Mouse (Mus musculus) frontal cortex, adult 2 months (tissue): ENCODE data around the gene Ncor2. TPM values are rescaled to one million over a fixed set of nuclear protein-coding genes. Genes with fewer than 3 reads are reported as not detected.
A peak's percentile ranks its signal among the peaks of the same experiment; 100 is the strongest.

ENCODE experiments used
- DNase-seq, 2 experiments: peaks; one replicate each; pipeline ENCODE4 v3.0.0; 2022; ENCODE audit warnings: low spot score in 1 of 2; ENCODE audit errors: extremely low spot score in 1 of 2
- polyA plus RNA-seq: library from polyadenylated mRNA; depleted of rRNA; stranded (reverse); fragments of >200 nt; gene quantifications from 2 replicates; pipeline ENCODE4 v1.2.3, GENCODE M21; 2012

Ncor2 gene
- polyA plus RNA-seq, 1 experiment: 115 TPM

DNA sequence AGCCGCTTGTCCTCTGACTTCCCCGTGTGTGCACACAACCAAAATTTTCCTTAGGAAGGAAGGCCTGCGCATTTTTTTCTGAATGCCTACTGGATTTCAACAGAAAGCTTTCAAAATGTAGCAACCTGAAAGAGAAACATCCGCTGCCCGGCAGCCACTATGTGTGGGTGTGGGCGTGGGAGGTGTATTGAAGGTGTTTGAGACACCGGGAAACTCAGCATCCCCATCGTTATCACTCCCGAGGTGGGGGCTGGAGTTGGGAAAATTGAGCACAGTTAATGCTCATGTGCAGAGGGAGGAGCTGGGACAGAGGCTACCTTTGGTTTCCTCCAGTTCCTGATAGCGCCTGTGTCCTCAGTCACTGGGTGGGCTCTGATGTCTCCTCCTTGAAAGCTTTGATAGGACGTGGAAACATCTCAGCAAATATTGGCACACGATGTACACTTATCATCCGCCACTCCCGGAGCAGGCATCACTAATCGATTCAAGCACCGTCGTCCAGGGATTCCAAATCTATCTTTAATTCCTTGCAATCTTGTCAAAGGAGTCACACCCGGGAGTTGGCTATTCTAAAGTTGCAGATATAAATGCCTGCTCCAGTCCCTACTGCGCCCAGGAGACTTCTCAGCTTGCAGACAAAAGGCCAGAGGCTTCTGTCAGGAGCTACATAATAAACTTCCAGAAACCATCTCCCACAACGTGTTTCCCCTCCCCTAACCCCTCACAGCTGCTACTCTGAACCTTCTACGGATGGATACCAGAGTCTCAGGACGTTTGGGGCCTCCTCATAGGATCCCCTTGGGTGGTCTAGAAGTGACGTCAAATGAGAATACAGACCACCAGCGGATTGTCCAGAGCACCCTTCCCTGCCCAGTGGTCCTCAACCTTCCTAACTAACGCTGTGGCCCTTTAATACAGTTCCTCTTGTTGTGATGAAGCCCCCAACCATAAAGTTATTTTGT, 14.7 kb upstream of the Ncor2 start:
- DNase-seq: peak in 1 of 2 experiments; percentile 74

DNA sequence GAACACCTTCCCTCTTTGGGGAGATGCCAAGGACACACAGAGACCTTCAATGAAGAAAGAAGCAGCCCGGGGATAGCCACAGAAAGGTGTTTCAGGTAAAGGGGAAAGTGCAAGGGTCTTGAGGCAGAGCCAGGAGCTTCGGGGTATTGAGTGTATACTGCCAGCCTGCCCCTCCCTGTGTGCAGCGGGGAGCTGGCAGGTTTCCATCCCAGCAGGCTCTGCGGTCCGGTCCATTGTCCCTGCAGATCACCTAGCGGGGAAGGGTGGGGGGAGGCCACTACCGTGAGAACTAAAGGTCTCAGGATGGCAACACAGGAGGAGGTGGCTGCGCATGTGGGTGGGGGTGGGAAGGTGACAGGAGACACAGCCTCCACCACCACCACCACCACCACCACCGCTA, 12.6 kb upstream of the Ncor2 start:
- DNase-seq: no peak

DNA sequence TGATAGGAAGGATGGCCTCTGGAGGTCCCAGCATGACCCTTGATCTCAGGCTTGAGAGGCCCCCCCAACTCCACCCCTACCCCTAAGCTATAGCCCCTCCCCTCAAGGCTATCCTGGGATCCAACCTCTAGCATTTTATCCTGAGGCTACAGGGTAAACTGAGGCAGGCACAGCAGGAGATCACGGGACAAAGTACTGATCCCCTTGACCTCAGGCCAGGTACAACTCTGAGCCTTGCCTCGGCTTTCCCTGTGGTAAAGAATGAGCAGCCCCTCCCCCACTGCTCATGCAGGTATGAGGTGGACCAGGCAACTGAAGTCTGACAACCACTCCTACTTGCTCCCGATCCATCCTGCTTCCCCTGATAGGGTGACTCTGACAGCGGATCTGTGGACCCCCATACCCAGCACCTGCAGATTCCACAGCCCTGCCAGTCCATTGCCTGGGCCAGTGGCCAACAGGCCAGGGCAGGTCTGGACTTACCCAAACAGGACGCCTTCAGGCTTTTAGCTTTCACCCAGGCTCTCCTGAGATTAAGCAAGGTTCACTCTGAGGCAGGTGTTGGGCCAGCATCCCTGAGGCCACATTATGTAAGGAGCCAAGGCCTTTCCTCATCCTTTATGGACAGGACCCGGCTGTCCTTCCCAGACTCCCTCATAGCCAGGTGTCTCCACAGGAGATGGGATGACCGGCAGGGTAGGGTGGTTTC, 11.2 kb upstream of the Ncor2 start:
- no peak for DNase-seq

DNA sequence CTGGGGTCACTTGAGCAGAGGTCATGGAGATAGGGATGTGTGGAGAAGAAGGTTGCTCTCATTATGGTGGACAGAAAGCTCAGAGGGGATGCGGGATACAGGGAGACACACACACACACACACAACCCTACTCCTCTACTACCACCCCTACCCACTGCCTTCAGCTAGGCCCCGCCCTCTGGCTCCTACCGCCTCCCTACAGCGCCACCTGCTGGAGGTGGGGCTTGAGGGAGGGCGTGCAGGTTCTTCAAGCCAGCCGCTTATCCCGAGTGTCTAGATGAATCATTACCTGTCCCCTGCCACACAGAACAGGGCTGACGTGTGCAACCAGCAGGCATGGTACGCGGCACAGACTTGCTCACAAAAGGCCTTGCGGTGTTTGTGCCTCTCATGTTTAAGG, 10.6 kb upstream of the Ncor2 start:
- peak in 1 of 2 experiments; percentile 81 for DNase-seq

DNA sequence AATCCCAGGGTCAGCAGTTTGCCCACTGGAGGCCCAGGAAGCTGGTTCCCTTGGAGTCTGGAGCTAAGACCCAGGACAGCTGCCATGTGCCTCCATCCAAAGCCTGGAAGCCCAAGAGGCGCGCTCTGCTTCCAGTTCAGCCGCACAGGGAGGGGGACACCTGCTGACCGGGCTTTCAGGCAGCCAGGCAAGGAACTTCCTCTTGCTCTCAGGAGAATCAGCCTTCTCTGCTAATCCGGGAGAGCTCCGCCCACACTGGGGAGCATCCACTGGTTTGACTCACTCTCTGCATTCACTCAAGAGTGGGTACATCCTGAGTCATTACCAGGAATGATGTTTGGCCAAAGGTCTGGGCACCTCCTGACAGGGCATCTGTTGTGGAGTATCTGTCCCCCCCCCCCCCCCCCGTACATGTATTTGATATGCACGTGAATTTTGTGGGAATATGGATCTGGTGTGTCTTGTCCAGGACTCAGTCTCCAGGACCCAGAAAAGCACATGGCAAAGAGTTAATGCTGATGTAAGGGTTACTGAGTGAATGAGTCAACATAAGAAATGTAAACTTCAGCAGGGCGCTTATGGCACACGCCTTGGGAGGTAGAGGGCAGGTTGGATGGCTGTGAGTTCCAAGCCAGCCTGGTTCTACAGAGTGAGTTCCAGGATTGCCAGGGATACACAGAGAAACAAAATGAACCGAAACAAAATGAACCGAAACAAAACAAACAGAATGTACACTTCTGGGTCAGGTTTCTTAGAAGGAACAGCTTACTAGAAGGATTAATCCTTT, 10.0 kb upstream of the Ncor2 start:
- DNase-seq: peak in 1 of 2 experiments; percentile 73

DNA sequence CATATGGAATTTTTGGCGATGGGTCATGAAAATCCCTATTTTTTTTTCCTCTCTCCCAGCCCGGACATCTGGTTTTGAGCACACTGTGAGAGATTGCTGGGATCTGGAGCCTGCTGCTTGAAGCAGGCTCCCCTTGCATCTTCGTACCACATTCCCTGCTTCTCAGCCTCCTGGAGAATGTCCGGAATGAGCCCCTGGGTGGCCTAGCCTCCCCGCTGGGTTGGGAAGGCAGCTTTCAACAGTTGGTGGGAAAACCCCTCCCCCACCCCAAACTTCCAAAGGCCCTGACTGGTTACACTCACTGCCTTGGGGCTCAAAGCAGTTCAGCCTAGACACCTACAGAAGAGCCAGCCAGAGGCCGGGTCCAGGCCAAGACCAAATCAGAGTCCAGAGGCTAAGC, 5.8 kb upstream of the Ncor2 start:
- DNase-seq: no peak

DNA sequence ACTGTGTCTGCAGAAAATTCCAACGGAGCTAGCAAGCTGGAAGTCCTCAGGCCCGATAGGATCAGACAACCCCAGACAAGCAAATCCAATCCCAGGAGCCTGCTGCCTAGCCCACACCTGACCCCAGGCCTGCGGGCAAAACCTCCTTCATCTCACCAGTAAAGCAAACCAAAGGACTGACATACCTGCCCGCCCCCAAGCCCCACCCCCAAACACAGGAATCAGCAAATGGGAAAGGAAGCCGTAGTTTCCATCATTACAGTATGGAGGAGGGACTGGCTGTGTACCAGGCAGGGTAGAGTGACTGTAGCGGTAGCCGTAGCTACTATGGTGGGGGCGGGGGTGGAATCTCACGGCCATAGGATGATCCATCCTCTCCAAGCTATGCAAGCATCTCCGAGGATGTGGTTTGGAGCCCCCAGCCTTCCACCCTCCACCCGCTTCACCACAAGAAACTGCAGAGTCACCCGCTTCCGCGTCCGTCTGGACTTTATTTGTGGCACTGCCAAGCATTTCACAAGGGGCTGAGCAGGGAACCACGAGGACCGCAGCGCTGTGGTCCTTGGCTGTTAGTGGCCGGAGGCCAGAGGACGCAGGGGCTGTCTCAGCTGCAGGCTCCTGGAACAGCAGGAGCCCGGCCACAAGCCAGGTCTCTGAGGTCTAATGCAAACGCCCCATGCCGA, 4.4 kb upstream of the Ncor2 start:
- peak in 1 of 2 experiments; percentile 57 for DNase-seq

DNA sequence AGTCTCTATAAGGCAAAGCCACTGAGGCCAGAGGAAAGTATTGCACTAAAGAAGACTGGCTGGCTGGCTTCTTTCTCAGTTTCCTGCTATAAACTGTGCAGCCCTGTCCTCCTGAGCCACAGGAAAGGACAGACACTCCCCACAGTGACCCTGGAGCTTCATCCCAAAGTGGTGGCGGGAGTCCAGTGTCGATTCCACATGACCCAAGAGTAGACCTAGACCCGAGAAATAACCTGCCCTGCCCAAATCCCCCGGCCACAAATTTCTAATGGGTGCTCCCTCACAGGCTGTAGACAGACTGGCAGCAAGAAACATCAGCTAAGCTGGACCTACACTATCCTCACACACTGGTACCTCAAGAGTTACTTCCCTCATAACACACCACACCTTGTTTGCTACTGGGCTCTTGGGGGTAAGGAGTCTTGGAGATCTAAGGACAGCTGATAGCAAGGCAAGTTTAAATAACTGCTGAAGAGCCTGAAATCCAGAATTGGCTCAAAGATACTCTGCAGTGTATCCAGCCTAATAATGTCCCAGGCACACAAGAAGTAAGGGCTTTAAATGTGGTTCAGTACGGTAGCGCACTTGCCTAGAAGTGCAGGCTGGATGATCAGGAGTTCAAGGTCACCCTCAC, 1.7 kb upstream of the Ncor2 start:
- no peak for DNase-seq

DNA sequence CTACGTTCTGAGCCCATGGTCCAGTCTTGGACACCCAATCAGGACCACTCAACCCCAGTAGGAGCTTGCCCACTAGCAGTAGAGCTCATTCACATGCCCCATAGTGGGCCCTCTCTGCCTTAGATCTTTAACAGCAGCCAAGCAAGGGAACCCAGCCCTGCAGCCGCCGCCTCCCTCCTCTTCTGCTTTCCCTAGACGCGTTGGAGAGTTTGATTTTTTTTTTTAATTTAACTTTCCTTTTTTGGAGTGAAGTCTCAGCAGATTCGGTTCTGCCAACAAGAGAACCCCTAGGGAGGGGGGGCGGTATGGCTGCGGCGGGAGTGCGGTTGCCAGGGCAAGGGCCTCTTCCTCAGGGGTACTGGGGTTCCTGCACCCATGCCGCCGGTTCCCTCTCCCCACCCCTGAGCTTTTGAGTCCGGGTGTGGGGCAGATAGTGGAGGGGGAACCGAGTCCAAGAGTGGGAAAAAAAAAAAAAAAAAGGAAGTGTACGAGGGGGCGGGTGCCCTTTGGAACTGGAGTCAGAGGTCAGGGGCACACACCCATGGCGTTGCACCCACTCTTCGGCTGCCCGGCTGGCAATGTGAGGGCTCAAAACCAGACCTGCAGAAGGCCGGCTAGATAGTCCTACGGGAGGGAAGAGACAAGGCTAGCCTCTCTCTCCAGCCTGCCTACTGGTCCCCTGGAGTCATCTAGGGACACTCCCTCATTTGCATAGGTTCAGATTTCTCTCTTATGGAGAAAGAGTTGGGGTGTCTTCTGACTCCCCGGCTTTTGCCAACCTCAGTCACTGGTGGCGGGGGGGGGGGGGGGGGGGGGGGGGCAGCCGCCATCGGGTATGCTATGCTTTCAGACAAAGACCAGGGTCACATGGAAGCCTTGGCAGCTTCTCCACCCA, 963 bp upstream of the Ncor2 start:
- DNase-seq: peak; percentile 54 to 77

DNA sequence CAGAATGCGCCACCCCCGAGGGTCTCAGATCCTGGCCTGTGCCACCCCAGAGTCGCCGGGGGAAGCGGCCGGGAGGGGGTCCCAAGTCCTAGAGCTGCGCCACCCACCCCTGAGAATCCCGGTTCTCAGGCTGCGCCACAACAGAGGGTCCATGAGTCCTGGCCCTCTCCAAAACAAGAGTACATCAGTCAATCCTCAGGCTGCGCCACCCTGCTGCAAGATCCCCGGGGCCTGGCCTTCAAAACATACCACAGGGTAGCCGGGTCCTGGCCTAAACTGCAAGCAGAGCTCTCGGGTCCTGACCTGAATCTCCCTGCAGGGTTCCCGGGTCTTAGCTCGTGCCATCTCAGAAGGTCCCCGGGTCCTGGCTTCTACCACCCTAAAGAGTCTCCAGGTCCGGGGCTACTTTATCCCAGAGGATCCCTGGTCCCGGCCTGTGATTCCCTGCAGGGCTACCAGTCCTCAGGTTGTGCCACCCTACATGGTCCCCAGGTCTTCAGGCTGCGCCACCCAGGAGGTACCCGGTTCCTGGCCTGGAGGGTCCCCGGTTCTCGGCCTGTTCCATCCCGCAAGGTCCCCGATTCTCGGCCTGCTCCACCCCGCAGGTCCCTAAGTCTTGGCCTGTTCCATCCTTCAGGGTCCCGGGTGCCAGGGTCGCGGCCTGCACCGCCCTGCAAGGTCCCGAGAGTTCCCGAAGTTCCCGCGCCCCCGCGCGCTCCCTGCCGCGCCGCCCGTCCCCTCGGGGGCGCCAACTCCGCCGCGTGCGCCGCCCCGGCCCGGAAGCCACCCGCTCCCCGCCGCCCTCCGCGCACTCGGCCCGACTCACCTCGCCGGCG, 630 bp downstream of the Ncor2 start:
- peak in 1 of 2 experiments; percentile 62 for DNase-seq

DNA sequence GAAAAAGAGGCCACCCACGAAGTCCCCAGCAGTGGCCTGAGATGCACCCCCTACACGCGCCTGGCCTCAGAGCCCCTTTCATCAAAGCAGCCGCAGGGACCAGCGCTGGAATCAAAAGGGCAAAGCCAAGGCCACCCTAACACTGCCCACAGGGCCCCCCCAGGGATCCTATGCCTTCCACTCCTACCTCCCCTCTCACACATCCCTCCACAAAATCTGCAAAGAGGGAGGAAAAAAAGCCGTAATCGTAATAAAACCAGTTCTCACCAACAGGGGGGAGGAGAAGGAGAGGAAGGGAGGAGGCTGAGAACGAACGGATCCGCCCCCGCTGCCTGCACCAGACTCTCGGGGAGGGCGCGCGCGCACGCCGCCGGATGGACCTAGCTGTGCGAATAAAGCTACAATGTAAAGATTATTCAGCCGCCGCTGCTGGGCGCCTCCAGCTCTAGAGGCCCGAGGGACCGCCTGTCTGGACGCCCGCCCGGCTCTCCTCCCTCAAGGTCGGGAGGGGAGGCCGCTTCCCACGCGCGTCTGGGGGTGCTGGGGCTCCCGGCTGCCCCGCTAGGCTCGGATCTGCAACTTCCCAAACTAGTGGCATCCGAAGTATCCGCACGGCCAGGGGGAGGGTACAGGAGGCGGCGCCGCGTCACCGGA, 1.4 kb downstream of the Ncor2 start:
- peak; percentile 63 to 86 for DNase-seq

DNA sequence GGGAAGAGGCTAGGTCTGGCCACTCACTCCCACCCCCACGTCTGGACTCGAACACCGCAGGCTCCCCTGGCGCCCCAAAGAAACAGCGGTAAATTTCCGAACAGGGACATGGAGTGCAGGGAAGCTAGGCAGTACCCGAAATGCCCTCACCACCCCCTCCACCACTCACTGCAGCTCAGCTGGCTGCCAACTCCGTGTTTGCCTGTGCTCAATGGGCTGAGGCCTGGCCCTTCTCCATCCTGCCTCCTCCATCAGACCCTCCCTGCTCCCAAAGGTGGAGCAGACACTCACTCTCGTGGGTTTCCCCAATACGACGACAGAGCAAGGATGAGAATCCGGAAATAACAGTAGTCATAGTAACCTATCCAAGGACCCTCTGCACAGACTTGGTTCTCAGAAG, 2.2 kb downstream of the Ncor2 start:
- peak in 1 of 2 experiments; percentile 63 for DNase-seq

DNA sequence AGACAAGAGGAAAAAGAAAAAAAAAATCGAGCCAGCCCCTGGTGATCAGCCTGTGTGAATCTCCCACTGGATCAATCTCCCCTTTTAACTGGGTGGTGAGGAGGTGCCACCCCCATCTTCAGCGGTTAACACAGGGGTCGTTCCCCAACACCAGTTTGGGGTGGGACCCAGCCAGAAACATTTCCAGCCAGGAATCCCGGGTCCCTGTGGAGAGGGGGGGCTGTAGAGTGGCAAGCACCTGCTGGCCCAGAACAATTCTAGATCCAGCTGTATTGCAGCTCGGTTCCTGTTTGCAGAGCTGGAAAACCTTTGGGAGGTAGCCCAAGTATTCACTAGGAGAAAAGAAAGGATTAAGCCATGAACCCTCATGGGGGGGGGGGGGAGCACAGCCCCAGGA, 2.7 kb downstream of the Ncor2 start:
- DNase-seq: no peak

DNA sequence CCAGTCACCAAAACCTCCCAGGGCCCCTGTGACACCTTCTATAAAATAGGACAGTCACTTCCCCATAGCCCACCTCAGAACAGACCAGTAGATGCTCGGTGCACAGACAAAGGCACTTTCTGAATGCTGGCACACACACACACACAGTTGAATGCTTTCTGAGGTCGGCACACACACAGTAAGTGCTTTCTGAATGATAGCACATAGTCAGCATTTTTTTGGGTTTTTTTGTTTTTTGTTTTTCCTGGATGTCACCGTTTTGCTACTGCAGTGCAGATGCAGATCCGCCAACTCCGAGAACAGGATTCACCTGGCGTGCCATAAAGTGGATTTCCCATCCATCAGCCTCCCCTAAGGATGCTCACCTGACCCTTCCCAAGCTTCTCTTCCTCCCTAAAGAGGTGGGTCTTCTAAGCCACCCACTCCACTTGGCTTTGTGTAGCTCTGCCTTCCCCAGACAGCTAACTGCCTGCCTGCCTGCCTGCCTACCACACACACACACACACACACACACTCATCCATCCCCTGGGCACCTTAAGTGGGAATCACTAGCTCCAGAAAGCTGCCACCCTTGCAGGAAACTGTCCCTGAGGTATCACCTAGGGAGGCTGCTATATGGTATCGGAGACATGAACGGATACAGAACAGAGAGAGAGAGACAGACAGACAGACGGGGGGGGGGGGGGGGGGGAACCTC, 3.2 kb downstream of the Ncor2 start:
- no peak for DNase-seq

DNA sequence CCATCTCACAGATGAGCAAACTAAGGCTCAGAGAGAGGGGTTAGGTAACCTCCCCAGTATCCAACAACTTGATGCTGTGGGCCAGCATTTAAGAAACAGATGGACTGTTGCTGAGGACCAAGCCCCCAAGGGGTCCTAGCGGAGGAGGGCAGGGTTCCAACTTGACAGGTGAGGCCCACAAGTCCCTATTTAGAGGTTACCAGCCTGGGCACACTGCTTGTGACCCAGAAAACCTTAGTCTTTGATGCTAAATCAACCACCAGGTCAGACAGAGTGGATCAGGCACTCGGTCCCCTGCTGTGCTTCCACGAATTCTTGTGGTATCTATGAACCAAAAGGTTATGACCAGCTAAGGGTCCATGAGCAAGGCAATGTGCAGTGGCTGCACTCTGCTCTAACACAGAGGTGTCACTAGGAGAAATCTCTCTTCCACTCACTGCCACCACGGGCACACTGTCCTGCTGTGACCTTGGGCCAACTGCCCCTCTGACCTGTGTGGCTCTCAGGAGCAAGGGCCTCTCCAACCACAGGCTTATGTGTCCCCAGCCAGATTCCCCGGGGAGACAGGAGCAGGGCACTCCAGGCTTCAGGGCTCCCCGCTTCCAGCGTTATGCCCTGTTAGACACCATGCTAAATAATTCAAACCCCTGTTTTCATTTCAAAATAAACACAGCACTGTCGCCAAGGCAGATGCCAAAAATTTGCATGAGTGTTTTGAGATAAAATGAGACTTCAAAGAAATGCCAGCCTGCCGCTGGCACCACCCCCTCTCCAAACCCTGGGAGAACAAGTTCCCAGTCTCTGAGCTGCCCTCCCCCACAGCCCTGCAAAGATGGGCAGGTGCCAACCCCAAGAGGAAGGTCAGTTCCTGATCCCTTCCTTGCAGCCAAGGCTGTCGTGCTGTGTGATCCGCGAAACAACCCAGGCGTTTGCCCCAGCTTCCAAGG, 4.0 kb downstream of the Ncor2 start:
- peak; percentile 51 to 78 for DNase-seq

DNA sequence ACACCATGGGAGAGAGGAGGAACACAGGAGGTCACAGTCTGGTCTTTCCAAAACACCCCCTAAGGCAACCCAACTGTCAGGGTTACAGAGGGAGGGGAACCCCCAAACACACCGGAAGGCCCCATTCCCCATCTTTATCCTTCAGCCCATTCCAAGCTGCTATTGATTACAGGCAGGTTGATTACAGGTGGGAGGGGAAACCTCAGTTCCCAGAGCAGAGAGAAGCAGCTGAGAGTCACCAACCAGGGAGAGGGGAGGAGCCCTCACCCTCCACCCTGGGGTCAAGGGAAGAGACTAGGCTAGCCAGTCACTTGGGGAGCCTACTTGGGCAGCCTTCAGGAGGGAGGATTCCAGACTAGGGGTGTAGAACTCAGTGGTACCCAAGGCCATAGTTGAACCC, 5.2 kb downstream of the Ncor2 start:
- no peak for DNase-seq
